Mouse (Mus musculus): Measurements from ENCODE around the gene Cst10.

The Cst10 gene

DNA sequence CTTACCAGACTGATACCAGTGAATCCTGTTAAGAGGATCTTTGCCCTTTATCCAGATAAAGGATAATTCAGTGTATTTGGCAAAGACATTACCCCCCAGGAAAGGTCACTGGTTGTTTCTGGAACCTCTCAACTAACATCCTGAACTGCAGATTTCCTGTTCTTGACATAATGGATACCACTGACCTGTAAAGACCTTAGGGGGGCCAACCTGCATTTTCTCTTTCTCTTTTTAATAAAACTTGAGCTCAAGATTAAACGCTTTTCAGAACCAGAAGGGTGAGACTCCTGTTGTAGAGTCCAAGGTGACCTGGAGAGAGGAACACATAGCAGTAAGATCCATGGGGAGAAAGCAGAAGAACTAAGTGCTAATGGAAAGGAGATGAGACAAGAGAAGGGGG is at the start of gene Cst10:
TSS of gene Cst10 (plus strand) at position 301 of the 400 bp plus-strand sequence.
- DNase-seq (ENCODE audit: low spot score): no peak

DNA sequence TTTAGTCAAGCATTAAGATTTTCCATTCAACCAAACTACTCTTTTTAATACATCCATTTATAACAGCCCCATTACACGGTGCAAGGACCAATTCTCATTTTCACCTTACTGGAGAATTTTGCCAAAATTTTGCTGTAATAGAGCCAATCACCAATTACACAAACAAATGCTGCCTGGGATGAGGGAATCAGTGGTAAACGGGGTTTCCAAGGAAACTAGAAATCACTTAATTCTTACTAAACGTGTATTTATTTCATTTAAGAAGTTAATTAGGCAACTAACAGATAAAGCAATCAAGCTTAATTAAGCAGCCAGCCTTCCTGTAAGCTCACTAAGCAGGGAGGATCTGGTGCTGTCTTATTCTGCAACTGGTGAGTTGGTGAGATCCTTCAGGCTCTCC is 11.9 kb upstream of the Cst10 start:
- no peak for DNase-seq (ENCODE audit: low spot score)

DNA sequence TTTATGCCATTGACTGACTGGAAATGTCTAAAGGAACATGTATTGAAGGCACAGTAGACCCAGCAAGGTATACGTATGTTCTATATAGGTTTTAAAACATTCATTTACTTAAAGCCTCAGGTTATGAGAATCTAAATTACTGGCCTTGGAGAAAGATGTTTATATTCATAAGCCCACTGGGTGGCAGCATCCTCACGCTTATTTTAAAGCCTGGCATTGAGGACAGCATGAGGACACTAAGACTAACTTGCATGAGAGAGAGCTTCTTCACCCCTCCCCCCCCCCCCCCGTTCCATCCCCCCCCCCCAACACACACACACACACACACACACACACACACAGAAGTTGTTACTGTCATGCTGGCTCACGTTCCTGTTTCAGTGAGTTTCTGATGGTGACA is 17.7 kb downstream of the Cst10 start:
- no peak for DNase-seq (ENCODE audit: low spot score)
